Mouse (Mus musculus) brown adipose tissue, adult 24 weeks (tissue): Measurements from ENCODE around the gene Rps26. TPM values are rescaled to one million over a fixed set of nuclear protein-coding genes. Genes with fewer than 3 reads are reported as not detected.
"Not testable (repeated sequence)": the region's sequence is repeated elsewhere in the genome, so short reads cannot be mapped to it uniquely, and the experiment has no call there.

Experiments used
- H3K27ac ChIP-seq: fragments of 200-500 bp; replicated peaks from 2 replicates; pipeline ENCODE4 v1.5.1; 2012; ENCODE audit warnings: low read depth, mild to moderate bottlenecking, low read length
- H3K4me1 ChIP-seq: fragments of 200-500 bp; 2 replicates; pipeline ENCODE4 v1.6.1; 2012; ENCODE audit warnings: low read length, mixed read lengths; ENCODE audit not compliant: control insufficient read depth, insufficient read depth, insufficient read length
- H3K4me3 ChIP-seq: fragments of 200-500 bp; 2 replicates; pipeline ENCODE4 v1.5.1; 2012; ENCODE audit warnings: low read depth, mild to moderate bottlenecking, low read length, moderate library complexity; ENCODE audit not compliant: insufficient read depth
- polyA plus RNA-seq: library from polyadenylated mRNA; stranded (reverse); fragments of >200 nt; gene quantifications from 2 replicates; pipeline ENCODE4 v1.2.4, GENCODE M21; 2012; ENCODE audit not compliant: missing spikeins, insufficient read depth, insufficient read length

Rps26 gene
- polyA plus RNA-seq, 1 experiment = 292 TPM

DNA sequence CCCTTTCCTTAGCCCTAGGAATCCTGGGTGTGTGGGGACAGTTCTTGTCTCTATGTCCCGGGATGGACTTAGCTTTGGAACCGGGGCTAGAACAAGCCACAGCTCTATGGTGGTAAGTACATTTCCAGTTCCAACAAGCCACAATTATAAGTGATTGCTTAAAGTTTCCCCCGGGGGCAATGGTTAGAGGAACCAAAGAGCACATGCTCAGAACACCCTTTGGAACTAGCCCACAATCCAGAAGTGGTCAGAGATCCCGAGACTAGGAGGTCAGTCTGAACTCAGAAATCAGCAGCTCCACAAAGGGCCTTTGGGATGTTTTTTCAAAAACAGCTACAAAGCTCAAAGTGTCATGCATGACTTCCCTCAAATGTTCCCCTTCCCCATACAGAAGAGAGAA lies 27.3 kb upstream of the Rps26 start:
- no peak overlapping the region for H3K27ac ChIP-seq
- H3K4me3 ChIP-seq = no peak overlapping the region
- no peaks in the 10 kb centered on the region for H3K4me1 ChIP-seq

DNA sequence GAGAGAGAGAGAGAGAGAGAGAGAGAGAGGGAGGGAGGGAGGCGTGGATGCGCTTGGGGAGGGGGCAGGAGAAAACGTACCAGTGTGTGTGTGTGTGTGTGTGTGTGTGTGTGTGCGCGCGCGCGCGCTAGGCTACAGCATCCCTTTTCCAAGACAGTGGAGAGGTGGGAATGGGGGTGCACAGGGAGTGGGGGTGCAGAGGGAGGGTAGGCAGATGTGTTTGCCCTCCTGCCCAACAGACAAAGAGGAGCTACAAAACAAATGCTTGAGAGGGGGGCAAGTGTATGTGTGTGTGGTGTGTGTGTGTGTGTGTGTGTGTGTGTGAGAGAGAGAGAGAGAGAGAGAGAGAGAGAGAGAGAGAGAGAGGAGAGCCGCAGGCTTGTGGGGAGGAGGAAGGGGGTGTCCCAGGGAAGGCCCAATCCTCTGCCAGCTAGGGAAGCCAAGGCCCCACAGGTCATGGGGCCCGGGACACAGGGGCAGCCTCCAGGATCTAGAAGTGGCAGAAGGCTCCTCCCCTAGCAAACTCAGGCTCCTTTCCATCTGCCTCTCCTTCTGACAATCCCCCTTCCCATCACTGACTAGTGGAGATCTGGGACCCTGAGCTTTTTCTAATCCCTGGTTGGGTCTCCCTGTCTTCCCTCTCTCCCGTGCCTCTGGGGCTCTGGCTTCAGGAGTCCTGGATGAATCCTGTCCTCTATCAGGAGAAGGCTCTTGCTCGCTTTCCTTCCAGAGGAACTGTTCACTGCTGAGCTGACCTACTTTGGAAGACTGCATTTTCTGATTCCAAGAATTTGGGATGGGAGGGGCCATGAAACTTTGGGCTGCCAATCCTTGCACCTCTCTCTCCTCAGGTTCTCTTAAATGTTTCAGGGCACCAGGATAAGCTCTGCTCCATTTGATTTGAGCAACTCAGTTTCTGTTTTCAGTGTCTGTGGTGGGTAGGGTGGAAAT lies 19.9 kb upstream of the Rps26 start:
- Histone ChIP-seq H3K27ac (peak overlapping the region; percentile 47), H3K4me1 (no peaks in the 10 kb centered on the region), H3K4me3 (peak overlapping the region; percentile 58)

DNA sequence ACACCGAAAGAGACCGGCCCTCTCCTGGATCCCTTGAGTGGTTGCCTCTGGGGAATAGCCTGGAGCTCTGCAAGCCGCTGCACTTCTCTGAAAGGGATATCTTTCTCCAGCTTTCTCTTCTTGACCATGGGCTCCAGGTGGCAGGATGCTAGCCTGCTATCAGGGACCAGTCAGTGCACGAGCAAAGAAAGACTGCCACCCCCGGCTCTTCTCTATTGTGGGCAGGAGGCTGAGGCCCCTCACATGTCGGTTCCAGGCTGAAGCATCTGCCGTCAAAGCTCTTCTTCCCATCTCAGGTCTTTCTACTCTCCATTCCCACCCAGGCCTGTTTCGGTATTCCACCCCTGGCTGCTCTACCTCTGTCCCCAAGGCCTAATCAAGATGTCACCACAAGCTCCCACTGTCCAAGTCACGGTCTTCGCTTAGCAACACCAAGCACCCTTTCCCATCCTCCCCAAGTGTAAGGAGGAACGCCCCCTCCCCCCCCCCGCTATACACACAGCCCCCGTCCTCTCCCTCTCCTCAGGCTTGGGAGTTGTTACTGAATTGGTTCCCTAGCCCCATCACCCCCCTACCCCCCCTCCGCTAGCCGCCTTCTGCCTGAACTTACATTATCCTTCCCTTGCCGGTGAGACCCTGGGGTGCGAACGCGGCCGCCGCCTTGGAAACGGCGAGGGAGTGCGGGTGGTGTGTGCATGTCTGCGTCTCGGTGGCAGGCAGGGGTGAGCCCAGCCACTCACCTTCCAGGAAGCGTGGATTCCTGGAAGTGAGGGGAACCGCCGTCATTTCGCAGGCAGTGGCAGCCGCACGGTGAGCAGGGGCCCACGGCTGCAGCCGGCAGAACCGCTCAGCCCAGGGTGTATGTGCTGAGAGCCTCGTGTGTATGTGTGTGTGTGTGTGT lies 18.8 kb upstream of the Rps26 start, which contains the start of gene Ikzf4:
Gene Ikzf4 (minus strand): TSS at position 881 of the 901 bp plus-strand sequence.
- Histone ChIP-seq H3K27ac (peak within 1 kb of the TSS; percentile 47), H3K4me3 (peak within 1 kb of the TSS; percentile 58), H3K4me1 (no peaks in the 10 kb centered on the region)

DNA sequence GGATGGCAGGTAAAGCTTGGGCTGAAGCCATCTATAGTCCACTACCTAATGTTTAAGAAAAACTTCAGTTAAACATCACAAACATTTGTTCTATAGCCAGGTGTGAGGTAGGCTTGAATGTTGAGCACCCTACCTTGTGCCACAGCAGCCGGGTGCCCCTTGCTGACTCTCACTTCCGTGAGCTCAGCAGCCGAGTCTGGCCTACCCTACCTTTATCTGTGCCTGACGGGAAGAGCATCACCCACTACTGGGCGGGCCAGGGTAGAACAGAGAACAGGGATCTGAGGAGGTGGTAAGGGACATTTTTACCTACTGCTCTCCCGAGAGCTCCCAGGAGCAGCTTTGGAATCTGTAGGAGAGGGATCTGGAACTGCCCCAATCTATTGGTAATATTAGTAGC lies 16.2 kb upstream of the Rps26 start:
- no peaks in the 10 kb centered on the region for H3K4me1 ChIP-seq
- no peak overlapping the region for H3K27ac ChIP-seq
- no peak overlapping the region for H3K4me3 ChIP-seq

DNA sequence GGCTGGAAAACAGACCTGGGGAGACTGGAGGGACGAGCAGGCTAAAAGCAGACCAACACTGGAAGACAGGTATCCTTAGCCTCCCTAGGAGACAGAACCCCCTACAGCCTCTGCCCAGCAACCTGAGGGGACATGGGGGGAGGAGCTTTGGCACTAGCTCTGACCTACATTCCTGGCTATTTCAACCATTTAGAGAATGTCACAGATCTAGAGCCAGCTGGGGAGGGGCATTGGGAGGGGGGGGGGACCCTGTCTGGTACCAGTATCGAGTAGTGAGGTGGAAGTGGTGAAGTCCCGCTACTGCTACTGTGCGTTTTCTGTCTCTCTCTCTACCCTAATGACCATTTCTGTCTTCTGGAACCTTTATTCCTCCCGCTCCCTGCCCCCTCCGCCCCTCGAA lies 15.3 kb upstream of the Rps26 start:
- Histone ChIP-seq H3K4me3 (no peak overlapping the region), H3K27ac (no peak overlapping the region), H3K4me1 (no peaks in the 10 kb centered on the region)

DNA sequence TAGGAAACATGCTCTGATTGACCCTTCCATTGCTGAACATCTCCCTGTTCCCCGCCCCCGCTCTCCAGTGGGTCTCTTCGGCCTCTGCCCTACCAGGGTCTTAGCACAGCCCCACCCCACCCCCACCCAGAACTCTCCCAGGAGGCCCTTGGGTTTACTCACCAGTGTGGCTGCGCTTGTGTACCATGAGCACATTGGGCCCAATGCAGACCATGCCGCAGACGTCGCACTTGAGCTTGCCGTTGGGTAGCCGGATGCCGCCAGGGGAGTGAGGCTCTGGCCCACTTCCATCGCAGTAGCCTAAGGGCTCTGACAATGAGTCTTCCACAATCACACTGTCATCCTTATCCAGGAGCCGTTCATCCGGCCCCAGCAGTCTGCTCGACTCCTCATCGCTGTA lies 14.3 kb upstream of the Rps26 start:
- no peak overlapping the region for H3K4me3 ChIP-seq
- no peak overlapping the region for H3K27ac ChIP-seq
- H3K4me1 ChIP-seq = no peaks in the 10 kb centered on the region

DNA sequence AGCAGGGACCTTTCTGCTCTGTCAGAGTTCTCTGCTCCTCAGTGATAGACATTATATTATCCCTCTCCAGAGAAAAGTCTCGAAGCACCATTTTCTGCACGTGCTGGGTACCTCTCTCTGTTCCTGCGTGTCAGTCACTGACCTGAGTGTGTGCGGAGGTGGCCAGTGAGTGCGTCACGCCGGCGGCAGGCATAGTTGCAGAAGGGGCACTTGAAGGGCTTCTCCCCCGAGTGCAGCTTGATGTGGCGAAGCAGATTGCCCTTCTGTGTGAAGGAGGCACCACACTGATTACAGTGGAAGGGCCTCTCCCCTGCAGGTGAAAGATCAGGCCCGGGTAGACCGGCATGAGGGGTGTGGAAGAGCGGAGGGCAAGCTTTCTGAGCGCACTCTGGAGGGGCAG lies 13.5 kb upstream of the Rps26 start:
- Histone ChIP-seq H3K4me1 (no peaks in the 10 kb centered on the region), H3K27ac (no peak overlapping the region), H3K4me3 (no peak overlapping the region)

DNA sequence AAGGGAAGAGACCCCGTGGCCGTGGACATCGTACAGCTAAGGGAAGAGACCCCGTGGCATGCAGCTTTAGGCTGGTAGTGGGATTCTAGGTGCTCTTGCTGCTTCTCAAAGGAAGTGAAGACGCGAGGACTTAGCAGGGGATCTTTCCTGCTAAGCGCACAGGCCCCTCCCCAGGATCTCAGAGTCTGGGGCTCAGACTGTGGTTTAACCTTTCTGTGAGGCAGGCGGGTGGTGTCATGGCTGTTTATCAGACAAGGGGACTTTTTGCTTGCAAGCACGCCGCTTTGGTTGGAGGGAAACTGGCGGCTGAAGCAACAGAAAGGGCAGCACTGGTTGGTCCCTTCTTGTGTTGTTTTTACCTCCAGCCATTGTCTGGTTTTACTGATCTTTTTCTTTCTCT lies 10.5 kb upstream of the Rps26 start:
- Histone ChIP-seq H3K4me1 (no peaks in the 10 kb centered on the region), H3K4me3 (no peak overlapping the region), H3K27ac (no peak overlapping the region)

DNA sequence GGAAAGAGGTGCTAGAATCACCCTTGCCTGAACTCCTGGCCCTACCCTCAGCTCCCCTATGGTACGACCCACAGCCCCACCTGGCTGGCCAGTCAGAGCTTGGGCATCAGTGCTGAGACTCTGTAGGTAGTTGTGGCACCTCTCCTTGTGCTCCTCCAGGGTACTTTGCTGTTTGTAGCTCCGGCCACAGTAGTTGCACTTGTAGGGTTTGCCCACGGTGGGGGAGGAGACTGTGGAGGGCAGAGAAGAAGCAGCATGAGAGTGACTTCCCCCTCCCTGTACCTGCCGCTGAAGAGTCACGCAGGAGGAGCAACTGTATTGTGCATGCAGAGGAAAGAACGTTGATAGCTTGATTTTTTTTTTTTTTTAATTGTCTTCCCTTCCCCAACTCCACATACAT lies 10.0 kb upstream of the Rps26 start:
- Histone ChIP-seq H3K4me3 (no peak overlapping the region), H3K27ac (no peak overlapping the region), H3K4me1 (no peaks in the 10 kb centered on the region)

DNA sequence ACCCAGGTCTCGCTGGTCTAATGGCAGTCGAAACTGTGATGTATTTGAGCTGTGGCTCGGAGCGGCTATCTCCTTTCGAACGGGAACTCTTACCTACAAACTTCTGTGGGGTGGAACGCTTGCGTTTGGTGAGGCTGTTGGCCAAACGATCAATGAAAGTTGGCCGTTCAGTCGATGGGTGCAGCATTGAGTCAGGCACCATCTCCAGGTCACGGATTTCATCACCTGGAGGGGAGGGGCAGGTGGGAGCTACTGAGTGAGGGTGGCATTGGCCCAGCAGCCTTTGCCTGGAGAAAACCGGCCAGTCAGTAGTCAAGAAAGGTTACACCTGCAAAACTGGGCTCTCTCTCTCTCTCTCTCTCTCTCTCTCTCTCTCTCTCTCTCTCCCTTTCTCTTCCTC lies 9.2 kb upstream of the Rps26 start:
- H3K27ac ChIP-seq = no peak overlapping the region
- H3K4me1 ChIP-seq = no peaks in the 10 kb centered on the region
- H3K4me3 ChIP-seq = no peak overlapping the region

DNA sequence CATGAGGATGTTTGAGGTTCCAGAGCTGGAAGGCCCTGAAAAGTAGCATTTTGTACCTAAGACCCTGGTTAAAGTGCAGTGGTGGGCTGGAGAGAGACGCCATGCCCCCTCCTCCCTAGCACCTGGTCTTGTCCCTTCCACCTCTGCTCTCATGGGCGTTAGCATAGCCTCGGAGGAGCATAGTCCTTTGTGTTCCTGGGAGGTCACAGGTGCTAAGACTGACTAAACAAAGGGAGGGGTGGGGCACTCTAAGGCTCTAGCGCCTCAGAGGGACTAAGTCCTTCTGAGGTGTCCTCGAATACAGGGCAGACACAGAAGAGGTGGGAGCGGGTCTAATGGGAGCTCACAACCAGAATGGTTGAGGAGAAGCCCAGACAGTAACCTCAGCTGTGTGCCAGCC lies 5.0 kb upstream of the Rps26 start:
- no peaks in the 10 kb centered on the region for H3K4me1 ChIP-seq
- H3K27ac ChIP-seq = no peak overlapping the region
- no peak overlapping the region for H3K4me3 ChIP-seq

DNA sequence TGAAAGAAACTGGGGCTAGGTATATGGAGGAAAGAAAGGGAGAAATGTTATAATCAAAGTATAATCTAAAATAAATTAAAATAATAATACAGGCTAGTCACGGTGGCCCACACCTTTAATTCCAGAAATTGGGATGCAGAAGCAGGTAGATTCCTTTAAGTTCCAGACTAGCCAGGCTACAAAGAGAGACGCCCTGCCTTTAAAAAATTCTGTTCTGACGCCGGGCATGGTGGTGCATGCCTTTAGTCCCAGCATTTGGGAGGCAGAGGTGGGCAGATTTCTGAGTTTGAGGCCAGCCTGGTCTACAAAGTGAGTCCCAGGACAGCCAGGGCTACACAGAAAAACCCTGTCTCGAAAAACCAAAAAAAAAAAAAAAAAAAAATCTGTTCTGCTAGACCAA lies 3.8 kb upstream of the Rps26 start:
- H3K27ac ChIP-seq, H3K4me1 ChIP-seq, H3K4me3 ChIP-seq: not testable (repeated sequence)

DNA sequence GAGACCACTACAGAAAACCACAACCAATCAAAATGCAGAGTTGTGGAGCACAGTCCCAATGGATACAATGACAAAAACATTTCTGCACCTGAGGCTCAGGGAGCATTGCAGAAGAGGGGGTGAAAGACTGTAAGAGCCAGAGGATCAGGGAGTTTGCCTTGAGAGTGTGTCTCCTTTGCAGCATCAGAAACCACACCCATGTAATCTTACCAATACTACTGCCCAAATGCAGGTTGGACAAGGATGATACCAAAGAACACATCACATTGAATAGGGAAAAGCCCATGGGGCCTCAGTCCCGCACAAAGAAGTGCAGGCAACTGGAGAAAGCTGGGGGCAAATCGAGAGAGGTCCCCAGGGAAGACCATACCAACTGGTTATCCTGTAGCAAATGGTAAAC lies 3.2 kb upstream of the Rps26 start:
- no peak overlapping the region for H3K27ac ChIP-seq
- peaks cover 4% of the 10 kb centered on the region for H3K4me1 ChIP-seq

DNA sequence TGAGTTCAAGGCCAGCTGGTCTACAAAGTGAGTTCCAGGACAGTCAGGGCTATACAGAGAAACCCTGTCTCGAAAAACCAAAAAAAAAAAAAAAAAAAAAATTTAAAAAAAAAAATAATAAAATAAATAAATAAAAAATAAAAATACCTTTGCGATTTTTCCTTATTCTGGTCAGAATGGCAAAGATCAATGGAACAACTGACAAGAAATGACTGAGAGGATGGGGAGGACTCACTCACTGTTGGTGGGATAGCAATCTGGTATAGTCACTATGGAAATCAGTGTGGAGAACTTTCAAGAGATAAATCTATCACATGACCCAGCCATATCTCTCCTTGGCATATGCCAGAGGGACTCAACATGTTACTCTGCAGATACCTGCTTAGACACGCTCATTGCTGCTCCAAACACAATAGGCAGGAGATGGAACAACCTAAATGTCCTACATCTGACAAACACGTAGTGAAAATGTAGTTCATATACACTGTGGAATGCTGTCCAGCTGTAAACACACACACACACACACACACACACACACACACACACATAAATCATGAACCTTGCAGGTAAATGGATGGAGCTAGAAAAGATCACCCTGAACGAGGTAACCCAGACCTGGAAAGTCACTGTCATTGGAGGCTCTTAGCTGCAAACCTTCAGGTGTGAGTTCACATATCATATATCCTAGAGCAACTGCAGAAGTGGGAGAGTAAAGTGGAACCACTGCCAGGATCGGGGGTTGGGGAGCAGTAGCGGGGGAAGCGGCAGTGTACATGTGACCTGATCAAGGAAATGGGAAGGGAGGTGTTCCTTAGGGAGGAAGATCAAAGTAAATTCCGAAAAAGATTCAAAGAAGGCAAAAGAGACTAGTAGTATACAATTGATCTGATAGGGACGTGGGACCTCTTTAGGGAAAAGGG lies 1.1 kb upstream of the Rps26 start:
- no peak overlapping the region for H3K4me3 ChIP-seq
- H3K4me1 ChIP-seq = peaks cover 4% of the 10 kb centered on the region
- no peak overlapping the region for H3K27ac ChIP-seq

More for the DNA sequence above, 3.2 kb upstream of the Rps26 start:
- H3K4me3 ChIP-seq = no peak overlapping the region
